Mouse (Mus musculus): ENCODE data around the gene Rpl28. TPM values are rescaled to one million over a fixed set of nuclear protein-coding genes. Genes with fewer than 3 reads are reported as not detected.

Rpl28 gene
- 58.4 and 69.2 TPM in 2 replicates for total RNA-seq (2014; rRNA removed)
- 211 and 226 TPM in 2 replicates for polyA plus RNA-seq (2012; rRNA removed)

- Histone ChIP-seq H3K4me1 (ENCODE audit: control insufficient read depth, insufficient read depth, low read length) (peaks cover 16% of the 10 kb centered on the region), H3K79me2 (ENCODE audit: control insufficient read depth, insufficient read depth, low read length) (peaks cover 9% of the 10 kb centered on the region; the same call in 1 of the 2 replicates), H3K27me3 (ENCODE audit: control insufficient read depth, insufficient read depth, low read length) (no peaks in the 10 kb centered on the region), H3K9ac (ENCODE audit: low read depth, low read length) (peak within 1 kb of the TSS; percentile 86), H3K36me3 (ENCODE audit: control insufficient read depth, insufficient read depth, low read length) (peaks cover 12% of the 10 kb centered on the region; the same call in 1 of the 2 replicates), H3K27ac (replicated peaks; ENCODE audit: insufficient read depth, low read depth, low read length) (peak within 1 kb of the TSS; percentile 83), H3K4me3 (ENCODE audit: insufficient read depth, low read depth, low read length) (peak within 1 kb of the TSS; percentile 82)
- peak; percentile 92 for TF ChIP-seq POLR2A (IDR thresholded peaks at IDR 0.05; ENCODE audit: extremely low read depth, insufficient read depth, low read length)
- no peak for TF ChIP-seq CTCF (IDR thresholded peaks at IDR 0.05; ENCODE audit: low read depth, low read length)
- WGBS = under 1% methylated on average over 54 of the region's 54 CpGs
- DNase-seq (ENCODE audit: extremely low read depth, low read depth, low spot score) = peak; percentile 88
These were observed at the start of gene Rpl28 for GRCm38 (mm10) chr7:4792278-4793212. Gene Rpl28 (plus strand): TSS chr7:4792874.

GRCm38 (mm10) chr7:4743354-4743753 lies 49.3 kb upstream of the Rpl28 start:
- H3K79me2 ChIP-seq (ENCODE audit: control insufficient read depth, insufficient read depth, low read length) = 0 out of 2 replicates have a peak, but pooled peaks cover 2% of the 10 kb centered on the region
- H3K9ac ChIP-seq (ENCODE audit: low read depth, low read length) = no peak overlapping the region
- no peak overlapping the region for H3K4me3 ChIP-seq (ENCODE audit: insufficient read depth, low read depth, low read length)
- TF ChIP-seq CTCF (IDR thresholded peaks at IDR 0.05; ENCODE audit: low read depth, low read length) = no peak
- TF ChIP-seq POLR2A (IDR thresholded peaks at IDR 0.05; ENCODE audit: extremely low read depth, insufficient read depth, low read length) = no peak
- no peak for DNase-seq (ENCODE audit: extremely low read depth, low read depth, low spot score)
- 84% methylated on average over 2 of the region's 2 CpGs for WGBS
- no peak overlapping the region for H3K27ac ChIP-seq (replicated peaks; ENCODE audit: insufficient read depth, low read depth, low read length)
- H3K4me1 ChIP-seq (ENCODE audit: control insufficient read depth, insufficient read depth, low read length) = 0 out of 2 replicates have a peak, but pooled peaks cover 5% of the 10 kb centered on the region
- H3K36me3 ChIP-seq (ENCODE audit: control insufficient read depth, insufficient read depth, low read length) = no peaks in the 10 kb centered on the region
- no peaks in the 10 kb centered on the region for H3K27me3 ChIP-seq (ENCODE audit: control insufficient read depth, insufficient read depth, low read length)

GRCm38 (mm10) chr7:4744886-4745285 lies 47.8 kb upstream of the Rpl28 start:
- WGBS = 98% methylated on average over 6 of the region's 6 CpGs
- H3K79me2 ChIP-seq (ENCODE audit: control insufficient read depth, insufficient read depth, low read length) = 0 out of 2 replicates have a peak, but pooled peaks cover 2% of the 10 kb centered on the region
- H3K4me3 ChIP-seq (ENCODE audit: insufficient read depth, low read depth, low read length) = no peak overlapping the region
- H3K4me1 ChIP-seq (ENCODE audit: control insufficient read depth, insufficient read depth, low read length) = 0 out of 2 replicates have a peak, but pooled peaks cover 5% of the 10 kb centered on the region
- no peak for TF ChIP-seq CTCF (IDR thresholded peaks at IDR 0.05; ENCODE audit: low read depth, low read length)
- no peak for TF ChIP-seq POLR2A (IDR thresholded peaks at IDR 0.05; ENCODE audit: extremely low read depth, insufficient read depth, low read length)
- no peak overlapping the region for H3K9ac ChIP-seq (ENCODE audit: low read depth, low read length)
- H3K27me3 ChIP-seq (ENCODE audit: control insufficient read depth, insufficient read depth, low read length) = no peaks in the 10 kb centered on the region
- H3K27ac ChIP-seq (replicated peaks; ENCODE audit: insufficient read depth, low read depth, low read length) = no peak overlapping the region
- no peak for DNase-seq (ENCODE audit: extremely low read depth, low read depth, low spot score)
- H3K36me3 ChIP-seq (ENCODE audit: control insufficient read depth, insufficient read depth, low read length) = no peaks in the 10 kb centered on the region

- no peak overlapping the region for H3K27ac ChIP-seq (replicated peaks; ENCODE audit: insufficient read depth, low read depth, low read length)
- no peaks in the 10 kb centered on the region for H3K36me3 ChIP-seq (ENCODE audit: control insufficient read depth, insufficient read depth, low read length)
- 95% methylated on average over 22 of the region's 22 CpGs for WGBS
- no peak overlapping the region for H3K9ac ChIP-seq (ENCODE audit: low read depth, low read length)
- no peaks in the 10 kb centered on the region for H3K79me2 ChIP-seq (ENCODE audit: control insufficient read depth, insufficient read depth, low read length)
- H3K27me3 ChIP-seq (ENCODE audit: control insufficient read depth, insufficient read depth, low read length) = no peaks in the 10 kb centered on the region
- H3K4me1 ChIP-seq (ENCODE audit: control insufficient read depth, insufficient read depth, low read length) = no peaks in the 10 kb centered on the region
- TF ChIP-seq CTCF (IDR thresholded peaks at IDR 0.05; ENCODE audit: low read depth, low read length) = no peak
- TF ChIP-seq POLR2A (IDR thresholded peaks at IDR 0.05; ENCODE audit: extremely low read depth, insufficient read depth, low read length) = no peak
- DNase-seq (ENCODE audit: extremely low read depth, low read depth, low spot score) = no peak
- no peak overlapping the region for H3K4me3 ChIP-seq (ENCODE audit: insufficient read depth, low read depth, low read length)
These were observed 46.2 kb upstream of the Rpl28 start for GRCm38 (mm10) chr7:4746326-4746980.

- Histone ChIP-seq H3K27ac (replicated peaks; ENCODE audit: insufficient read depth, low read depth, low read length) (no peak overlapping the region), H3K36me3 (ENCODE audit: control insufficient read depth, insufficient read depth, low read length) (no peaks in the 10 kb centered on the region), H3K4me1 (ENCODE audit: control insufficient read depth, insufficient read depth, low read length) (no peaks in the 10 kb centered on the region; the same call in 1 of the 2 replicates), H3K79me2 (ENCODE audit: control insufficient read depth, insufficient read depth, low read length) (no peaks in the 10 kb centered on the region), H3K4me3 (ENCODE audit: insufficient read depth, low read depth, low read length) (no peak overlapping the region), H3K27me3 (ENCODE audit: control insufficient read depth, insufficient read depth, low read length) (no peaks in the 10 kb centered on the region), H3K9ac (ENCODE audit: low read depth, low read length) (no peak overlapping the region)
- 86% methylated on average over 9 of the region's 9 CpGs for WGBS
- no peak for DNase-seq (ENCODE audit: extremely low read depth, low read depth, low spot score)
- TF ChIP-seq CTCF (IDR thresholded peaks at IDR 0.05; ENCODE audit: low read depth, low read length) (no peak), POLR2A (IDR thresholded peaks at IDR 0.05; ENCODE audit: extremely low read depth, insufficient read depth, low read length) (no peak)
These were observed 45.3 kb upstream of the Rpl28 start for GRCm38 (mm10) chr7:4747156-4747899.
